Mouse (Mus musculus): ENCODE results near the gene Spata32.

Spata32 gene

DNA sequence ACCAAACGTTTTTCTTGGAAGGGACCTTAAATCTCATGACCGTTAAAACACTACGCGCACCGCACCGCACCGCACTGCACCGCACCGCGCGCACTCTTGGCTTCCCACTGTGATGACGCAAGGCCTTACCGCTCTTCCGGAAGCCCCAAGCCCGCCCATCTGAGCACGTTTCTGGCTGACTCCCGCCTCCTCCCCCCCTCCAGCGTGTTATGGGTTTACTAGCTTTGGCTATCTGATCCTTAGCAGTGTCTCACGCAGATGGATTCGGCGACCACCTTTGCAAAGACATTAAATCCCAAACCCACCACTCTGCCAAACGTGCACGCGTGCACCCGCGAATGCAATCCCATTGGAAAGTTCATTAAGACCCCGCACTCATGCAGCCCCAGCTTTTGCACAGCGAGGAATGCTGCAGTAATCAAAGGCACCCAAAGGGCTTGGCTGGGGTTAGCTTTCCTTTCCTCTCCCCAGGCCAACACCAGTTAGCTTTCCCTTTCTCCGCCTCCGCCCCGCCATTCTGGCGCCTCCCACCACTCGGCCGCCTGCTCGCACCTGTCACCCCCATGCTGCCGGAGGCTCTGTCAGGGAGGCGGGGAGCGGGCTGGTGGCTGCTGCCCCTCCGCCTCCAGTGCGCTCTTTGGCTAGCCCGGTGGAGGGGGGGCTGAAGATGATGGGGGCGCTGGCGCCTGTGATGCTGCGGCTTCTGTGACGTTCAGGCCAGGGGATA is at the start of gene Spata32:
Gene Spata32 (minus strand): TSS at position 643 of the 727 bp plus-strand sequence.
- DNase-seq: peak; percentile 66

DNA sequence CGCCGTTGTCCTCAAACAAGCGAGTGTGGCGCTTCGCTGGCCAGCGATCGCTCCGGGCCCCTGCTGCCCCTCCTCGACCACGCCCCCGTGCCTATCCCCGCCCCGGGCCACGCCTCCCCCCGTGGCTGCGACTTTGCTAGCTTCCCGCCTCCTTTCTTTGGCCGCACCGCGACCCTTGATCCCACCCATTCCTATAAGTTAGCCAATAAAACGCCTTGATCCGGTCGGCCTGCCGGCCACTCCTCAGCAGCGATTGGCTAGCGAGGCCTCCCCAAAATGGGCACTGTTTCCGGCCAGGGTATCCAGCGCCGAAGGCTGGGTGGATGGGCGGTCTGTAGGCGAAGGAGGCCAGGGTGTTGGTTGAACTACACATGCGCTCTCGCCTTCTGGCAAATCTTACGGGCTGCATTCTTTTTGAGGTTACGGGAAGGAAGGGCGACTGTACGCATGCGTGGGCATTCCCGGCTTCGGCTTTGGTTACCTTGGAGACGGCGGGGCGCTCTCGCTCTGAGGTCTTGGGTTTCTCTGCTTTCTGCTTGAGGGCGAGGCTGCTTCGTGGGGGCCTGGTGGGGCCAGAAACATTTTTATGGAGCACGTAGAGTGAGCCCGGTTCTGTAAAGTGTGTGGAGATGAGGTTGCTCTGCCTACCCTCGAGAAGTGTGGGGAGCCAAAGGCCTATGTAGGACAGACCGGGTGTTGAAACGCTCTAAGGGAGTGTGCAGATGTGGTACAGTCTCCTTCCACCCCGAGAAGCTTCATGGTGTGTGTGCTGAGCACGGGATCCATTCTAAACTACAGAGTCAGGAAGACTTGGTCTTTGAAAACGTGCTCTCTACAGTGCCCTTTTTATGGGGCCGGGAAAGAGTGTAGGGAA is 49.4 kb upstream of the Spata32 start, which contains the start of gene Map3k14:
Gene Map3k14 (minus strand): TSS at position 127 of the 874 bp plus-strand sequence.
- peak; percentile 100 for DNase-seq

DNA sequence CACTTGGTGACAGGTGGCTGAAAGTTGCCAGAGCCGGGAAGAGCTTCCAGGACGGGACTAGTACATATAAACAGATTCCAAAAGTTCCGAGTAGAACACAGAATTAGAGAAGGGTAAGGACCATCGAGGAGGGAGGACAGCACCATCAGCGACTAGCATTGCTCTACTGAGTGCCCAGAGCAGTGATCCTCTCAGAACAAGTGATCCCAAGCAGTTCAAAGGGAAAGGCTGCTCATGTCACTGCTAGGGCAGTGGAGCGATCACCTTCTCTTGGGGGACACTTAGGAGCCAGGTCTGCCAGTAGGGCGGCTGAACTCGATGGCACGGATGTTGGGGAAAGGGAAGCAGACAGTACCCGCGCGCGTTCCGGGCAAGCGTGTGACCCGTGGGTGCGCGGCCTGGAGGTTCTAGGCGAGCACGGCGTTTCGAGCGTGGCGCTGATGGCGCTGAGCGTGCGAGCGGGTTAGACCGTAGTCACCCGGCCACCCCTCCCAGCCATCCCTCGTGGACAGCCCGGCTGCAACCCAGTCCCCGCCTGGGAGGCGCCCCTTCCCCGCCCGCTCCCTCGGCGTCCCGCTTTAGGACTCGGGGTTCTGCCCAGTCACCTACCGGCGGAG is 48.6 kb upstream of the Spata32 start:
- no peak for DNase-seq

DNA sequence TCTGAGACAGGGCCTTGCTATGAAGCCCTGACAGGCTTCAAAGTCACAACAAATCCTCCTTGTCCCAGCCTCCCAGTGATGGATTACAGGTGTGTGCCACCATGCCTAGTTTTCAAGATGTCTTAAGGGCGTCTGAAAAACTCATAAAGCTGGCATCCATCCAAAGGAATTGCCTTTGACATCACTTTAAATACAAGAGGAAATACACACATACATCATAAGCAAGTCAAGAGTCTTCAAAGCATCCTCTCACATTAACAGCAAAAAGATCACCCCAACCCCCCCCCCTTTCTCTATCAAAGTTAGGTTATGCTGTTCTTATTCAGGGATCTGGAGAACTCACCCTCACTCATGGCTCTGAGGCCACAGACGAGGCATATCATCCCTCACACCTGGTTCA is 47.6 kb upstream of the Spata32 start:
- DNase-seq: no peak

DNA sequence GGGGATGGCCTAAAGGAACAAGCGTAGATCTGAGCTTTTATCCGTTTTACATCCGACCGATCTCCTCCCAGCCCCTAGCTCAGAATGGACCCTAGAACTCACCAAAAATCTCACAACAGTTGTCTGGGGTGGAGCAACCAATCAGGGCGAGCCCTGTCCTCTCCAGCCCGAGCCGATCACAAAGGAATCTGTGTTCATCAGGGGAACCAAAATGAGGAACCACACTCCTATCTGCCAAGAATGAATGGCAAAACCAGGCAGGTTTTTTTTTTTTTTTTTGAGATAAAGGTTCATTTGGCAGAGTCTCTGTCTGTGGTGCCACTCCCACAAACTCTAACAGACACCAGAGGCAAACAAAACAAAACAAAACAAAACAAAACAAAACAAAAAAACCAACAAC is 47.0 kb upstream of the Spata32 start:
- no peak for DNase-seq

DNA sequence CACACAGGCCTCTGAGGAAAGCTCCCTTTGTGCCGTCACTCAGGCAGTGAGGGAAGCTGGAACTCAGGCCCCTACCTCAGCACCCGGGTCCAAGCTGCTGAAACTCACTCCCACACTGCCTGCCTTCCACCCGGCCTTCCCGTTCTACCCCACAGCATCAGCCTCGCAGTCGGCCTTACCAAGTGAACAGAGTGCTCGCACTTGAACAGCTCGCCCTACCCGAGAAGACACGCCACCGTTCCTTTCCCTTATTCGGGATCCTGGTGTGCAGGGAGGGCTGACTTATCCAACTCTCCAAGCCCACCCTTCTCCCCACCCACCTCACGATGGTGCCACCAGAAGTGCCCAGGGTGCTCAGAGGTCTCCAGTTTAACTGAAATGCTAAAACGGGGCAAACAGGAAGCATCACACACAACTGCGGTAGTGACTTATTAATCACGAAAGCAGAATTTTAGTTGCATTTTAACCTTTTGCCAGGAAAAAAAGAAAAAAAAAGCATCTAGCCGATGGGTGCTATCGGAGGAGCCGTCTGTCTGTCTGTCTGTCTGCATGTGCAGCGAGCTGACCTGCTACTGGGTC is 46.3 kb upstream of the Spata32 start:
- peak; percentile 39 for DNase-seq

DNA sequence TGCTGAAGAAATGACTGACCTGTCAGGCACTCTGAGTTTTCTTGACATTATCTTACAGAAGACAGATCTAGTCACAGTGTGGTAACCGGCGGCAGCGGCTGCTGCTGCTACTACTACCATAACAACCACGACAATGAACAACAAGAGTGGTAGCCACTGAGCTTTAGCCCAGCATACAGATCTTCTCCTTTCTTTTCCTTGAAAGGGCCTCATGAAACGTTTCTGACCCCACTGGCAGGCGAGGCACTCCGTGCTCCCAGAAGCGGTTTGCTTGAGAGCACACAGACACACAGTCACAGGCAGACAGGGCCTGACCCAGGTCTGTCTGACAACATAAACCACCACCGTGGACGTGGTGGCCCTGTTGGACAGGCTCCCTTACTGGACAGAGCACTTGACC is 45.3 kb upstream of the Spata32 start:
- no peak for DNase-seq

DNA sequence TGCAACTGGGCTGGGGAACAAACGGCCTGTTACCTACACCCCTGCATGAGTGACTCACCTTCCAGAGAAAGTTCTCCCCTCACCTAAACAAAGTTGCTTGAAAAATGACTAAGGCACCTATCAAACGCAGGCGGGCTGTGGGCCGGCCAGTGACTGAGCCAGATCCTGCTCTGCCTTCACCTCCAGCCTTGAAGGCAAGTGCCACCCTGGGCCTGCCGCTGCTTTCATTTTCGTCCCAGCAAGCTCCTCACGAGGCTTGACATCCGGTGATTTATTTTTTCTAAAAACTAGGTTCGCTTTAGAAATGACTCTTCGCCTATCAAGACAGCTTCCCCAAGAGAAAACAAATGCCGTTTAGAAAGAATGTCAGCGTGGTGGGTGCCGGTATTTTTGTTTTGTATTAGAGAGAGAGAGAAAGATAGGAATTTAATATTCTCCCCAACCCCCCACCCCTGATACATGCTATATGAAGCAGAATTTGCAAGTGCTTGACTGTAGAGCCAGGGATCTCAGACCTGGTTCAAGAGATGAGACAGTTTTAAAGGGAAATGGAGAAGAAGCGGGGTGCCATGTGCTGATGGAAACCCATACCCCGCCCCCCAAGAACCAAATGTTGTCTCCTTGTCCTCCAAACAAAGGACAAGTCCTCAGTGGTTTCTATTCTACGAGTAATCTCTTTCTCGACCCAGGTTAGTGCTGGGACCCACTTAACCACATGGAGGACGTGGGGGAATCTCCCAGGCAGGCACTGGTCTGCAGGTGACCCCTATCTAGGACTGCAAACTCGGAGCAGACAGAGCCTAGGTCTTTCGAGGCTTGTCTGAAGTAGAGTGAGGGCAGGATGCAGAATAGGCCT is 44.4 kb upstream of the Spata32 start:
- DNase-seq: peak; percentile 59

DNA sequence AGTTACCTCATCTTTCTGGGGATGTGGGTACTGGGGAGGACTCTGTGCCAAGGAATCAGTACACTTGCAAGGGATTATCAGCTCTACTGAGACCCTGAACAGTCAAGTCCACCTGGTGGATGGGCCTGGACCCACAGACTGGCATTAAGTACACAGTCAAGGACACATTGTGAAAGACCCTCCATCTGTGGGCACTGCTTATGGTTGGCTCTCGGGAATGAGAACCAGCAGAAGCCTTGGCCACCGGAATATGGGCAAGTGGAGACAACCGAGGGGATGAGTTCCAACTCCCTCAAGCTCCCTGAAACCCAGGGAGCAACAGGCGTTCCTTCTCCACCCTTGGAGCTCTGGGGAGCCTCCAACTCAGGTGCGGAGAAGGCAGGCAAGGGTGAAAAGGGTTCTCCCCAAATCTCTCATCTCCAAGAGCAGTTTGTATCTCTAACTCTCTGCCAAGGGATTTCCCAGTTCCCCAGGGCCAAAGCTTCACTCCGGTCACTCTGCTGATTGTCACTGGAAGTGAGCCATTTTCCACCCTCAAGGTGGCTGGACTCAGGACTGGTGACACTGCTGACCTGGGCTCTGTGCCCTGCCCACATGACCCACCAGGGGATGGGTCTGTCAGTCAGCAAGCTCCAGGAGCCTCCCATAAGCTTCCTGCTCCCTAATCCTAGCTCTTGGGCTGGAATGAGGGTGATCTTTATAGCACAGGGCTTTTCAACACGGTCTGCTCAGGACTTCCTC is 43.6 kb upstream of the Spata32 start:
- peak; percentile 40 for DNase-seq

DNA sequence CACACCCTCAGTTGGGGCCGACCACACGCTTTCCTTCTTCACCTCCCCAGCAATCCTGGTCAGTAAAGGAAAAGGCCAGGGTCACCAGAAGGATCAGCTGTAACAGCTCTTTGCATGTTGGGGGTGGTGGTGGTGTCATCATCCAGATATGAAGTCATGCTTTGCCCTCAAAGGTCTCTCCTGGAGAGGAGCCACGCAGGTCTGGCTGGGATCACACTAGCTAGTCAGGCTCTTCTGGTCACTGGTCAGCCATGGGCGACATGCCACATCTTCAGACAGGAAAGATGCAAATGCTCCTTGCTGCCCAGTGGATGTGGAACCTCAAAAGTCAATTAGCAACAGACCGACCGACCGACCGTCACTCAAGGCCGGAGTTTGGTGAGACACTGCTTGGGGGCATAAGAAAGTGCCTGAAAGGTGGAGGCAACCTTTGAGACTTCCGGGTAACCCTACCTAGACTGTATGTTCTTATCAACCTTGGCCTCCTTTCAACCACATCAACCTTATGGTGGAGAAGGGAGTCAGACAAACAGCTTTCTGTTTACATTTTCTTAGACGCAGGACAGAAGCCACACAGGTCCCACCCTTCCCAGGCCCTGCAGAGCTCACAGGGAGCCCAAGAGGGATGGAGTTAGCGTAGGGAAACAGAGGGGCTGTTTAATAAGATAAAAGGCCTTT is 42.4 kb upstream of the Spata32 start:
- no peak for DNase-seq

DNA sequence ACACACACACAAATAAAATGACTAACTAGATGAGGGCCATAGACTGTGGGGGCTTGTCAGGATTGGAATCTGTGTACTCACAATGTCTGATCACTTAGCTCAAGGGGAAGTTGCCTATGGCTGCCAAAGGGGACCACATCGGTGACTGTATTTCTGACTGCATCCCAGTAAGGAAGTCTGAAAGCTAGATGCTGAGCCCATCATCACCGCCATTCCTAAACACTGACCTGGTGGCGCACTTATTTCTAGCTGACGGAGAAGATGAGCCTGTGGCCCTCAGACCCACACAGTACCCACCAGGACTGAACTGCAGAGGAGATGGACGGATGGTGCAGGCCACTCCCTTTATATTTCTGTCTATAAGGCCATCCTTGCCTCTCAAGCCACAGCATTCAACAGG is 41.8 kb upstream of the Spata32 start:
- no peak for DNase-seq

DNA sequence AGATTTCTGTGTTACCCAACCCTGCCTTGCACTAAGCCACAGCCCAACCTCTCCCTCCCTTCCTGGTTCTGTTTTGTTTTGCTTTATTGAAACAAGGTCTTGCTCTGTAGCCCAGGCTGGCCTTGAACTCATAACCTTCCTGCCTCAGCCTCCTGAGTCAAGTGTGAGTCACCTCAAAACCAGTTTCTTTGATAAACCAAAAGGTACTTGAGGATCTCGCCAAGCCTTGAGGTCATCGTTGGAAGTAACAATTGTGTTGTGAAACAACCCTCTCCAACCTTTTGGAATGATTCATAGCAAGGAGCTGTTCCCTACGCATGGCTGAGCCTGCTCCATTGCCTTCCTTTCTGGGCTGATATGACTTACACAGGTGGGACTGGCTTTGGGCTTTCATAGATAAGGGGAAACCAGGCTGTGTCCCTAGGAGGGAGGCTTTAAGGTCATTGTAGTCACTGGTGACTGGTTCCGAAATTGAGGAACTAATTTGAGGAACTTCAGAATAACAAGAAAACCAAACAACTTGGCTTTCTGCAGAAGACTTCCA is 39.8 kb upstream of the Spata32 start:
- DNase-seq: no peak

DNA sequence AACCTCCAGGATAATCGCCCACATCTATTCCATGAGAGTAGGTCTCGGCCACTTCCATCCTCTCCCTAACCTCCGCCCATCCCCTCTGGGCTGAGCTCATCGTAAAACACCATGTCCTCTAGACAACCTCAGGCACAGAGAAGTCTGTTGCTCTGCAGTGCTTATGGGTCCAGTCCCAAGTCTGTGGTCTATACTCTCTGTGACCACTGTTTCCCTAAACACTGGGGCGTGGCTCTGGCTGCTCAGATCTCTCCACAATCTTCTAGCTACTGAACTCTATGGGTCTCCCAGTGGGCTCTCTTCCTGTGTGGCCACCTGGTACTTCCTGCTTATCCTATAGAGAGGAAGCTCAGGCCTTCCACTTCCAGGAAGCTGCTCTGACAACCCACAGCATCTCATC is 35.4 kb upstream of the Spata32 start:
- no peak for DNase-seq

DNA sequence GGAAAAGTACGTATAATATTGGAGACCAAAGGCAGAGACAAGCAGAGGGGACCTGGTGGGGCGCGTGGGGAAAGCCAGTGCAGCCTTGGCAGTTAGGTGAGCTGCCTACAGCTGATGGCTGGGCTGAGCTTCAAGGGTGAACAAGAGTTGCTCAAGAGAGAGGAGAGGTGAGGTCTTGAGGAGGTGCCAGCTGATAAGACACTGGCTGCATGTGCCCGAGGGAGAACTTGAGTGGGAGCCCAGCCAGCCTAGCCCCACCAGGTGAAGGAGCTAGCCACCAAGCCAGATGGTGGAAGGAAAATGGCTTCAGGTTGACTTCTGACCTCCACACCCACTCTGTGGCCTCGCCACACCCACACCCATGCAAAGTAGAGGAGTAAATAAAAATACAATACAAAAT is 34.1 kb upstream of the Spata32 start:
- DNase-seq: no peak

DNA sequence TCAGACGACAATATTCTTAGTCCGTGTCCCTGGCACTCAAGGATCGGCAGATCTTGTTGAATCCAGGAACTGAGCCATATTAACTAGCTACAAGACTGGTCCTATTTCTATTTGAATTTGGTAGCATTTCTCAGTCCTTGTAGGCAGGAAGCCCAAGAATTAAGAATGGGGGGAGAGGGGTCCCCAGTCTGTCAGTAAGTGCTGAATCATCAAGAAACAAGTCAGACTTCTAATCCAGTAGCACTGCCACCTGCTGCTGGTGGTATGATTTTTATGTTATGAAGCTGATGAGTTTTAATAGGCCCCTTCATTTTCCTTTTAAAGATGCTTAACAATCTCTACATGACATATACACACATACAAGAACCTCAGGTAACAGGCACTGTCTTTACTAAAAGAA is 32.1 kb upstream of the Spata32 start:
- no peak for DNase-seq

DNA sequence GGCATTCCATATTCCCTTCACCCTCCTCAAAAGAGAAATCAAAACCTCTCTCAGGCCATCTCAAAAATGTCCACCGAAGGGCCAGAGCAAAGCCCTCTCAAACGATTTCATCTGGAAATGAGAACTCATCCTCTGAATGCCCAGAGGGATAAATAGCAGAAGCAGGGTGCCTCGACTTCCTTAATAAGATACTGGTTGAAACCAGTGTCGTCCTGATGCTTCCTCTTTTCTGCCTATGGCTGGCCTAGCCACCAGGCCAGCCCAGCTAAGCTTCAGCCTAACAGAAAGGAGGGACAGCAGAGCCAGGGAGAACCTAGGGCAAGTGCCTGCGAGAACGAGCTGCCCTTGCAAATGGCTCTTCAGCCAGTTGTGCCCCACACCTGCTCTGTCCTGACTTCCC is 31.3 kb upstream of the Spata32 start:
- DNase-seq: no peak

DNA sequence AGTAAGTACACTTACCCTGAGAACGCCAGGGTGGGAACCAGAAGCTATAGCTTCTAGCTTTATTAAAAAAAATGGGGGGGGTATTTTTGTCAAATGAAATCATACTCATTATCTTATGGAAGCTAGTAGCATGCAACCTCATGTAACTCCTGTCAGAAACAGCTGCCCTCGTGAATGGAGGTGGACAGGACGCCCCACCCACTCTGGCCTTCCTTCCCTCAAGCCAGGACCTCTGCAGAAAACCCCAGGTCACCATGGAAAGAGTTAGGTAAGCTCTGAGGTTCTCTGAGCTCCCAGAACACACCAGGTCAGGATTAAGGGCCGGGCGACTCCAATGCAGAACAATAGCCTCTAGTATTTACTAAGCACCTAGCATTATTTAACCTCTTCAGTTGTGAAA is 30.6 kb upstream of the Spata32 start:
- DNase-seq: no peak

DNA sequence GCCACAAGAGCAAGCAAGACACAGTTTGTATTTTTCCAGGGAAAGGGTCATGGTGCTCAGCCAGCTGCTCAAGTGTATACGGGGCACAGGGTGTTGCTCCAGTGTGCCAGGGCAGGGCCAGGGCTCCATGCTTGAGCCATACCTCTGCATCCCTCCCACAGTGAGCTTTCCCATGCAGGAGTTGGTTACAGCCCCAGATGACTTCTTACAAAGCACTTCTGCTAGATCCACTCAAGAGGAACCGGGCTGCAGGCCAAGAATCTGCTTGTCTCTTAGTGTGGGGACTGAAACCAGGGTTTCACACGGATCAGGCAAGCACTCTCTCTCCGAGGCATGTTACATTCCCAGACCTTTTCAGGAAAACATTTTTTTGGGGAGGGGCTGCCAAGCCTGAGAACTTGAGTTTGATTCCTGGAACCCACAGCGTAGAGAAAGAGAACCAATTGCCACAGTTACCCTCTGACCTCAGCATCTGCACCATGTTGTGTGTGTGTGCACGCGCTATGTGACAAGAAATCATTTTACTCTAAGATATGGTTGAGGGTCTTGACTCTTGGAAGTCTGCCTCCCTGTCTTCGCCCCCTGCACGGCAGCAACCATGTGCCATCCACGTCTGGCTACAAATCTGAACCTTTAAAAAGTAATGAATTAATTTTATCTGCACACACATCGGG is 29.4 kb upstream of the Spata32 start:
- DNase-seq: peak; percentile 90

DNA sequence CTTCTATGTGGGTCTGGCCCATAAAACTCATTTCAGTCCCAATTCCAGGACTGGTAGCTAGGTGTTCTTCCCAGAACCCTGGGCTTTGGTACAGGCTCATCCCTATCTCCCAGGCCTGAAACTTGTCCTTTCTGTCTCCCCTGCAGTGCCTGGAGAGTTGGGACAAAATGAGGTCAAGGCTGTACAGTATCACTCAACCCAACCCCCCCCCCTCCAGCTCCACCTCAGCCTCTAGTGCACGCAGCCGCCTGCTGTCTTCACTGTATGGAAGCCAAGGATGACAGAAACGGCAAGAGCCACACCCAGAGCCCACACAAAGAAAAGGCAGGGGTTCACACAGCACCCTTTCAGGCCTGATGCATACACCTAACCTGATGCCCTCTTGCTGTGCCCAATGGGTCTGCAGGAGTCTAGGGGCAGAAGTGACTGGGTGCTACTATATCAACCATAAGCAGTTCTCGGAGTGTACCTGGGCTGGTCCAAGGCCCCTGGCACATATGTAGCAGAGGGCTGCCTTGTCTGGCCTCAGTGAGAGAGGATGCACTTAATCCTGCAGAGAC is 28.6 kb upstream of the Spata32 start:
- DNase-seq: no peak

Data from kidney, postnatal 10 days (tissue).